Mouse (Mus musculus) c-Kit-positive CD71-negative TER-119-negative erythroid progenitor cells, embryonic 14.5 days (primary cell): ENCODE data around the gene Hap1.
"Not testable (repeated sequence)": the region's sequence is repeated elsewhere in the genome, so short reads cannot be mapped to it uniquely, and the experiment has no call there.

Source experiments
- DNase-seq: peaks from one replicate; pipeline ENCODE4 v3.0.0-alpha.2; 2013; ENCODE audit warnings: low read depth

Gene Hap1

GRCm38 (mm10) chr11:100389931-100390445, 34.1 kb upstream of the Hap1 start:
- no peak for DNase-seq

- no peak for DNase-seq
Measured at GRCm38 (mm10) chr11:100388588-100388987, 32.7 kb upstream of the Hap1 start.

- DNase-seq: no peak
Measured at GRCm38 (mm10) chr11:100387589-100388375, 31.9 kb upstream of the Hap1 start.

GRCm38 (mm10) chr11:100387111-100387510, 31.2 kb upstream of the Hap1 start:
- no peak for DNase-seq

DNA sequence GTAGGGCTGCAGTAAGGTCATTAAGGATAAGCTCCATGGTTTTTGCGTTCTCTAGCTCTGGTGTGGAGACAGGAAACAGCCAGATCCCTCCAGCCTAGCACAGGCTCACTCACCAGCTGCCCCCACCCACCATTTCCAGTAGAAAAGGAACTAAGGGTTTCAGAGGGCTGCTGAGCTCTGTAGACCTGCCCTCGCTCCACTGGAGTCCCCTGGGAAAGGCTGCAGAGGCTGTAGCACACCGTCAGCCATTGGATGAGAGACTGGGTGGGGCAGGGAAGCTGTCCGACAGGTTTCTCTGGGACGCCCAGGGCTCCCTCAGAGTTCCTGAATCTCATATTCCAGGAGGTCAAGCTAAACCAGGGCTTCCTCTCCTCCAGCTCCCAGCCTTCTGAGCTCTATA, 30.7 kb upstream of the Hap1 start:
- DNase-seq: no peak

GRCm38 (mm10) chr11:100385016-100385415, 29.1 kb upstream of the Hap1 start:
- no peak for DNase-seq

- no peak for DNase-seq
Measured at GRCm38 (mm10) chr11:100382682-100383081, 26.8 kb upstream of the Hap1 start.

DNA sequence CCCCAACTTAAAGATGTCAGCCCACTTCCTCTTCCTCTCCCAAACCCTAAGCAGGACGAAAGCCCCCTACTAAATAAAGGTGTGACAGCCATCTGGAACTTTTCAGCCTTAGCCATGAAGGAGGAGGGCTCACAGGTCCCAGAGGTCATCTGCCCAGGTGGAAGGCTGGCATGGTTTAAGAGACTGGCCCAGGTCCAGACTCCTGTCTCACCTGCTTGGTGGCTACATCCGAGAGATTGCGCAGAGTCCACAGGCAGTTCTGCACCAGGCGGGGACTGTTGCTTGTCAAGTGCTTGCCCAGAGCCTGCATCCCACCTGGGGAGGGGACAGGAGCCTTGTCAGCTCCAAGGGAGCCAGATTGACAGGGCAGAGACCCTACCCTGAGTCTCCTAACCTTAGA, 23.4 kb upstream of the Hap1 start:
- DNase-seq: no peak

GRCm38 (mm10) chr11:100378446-100378845, 22.5 kb upstream of the Hap1 start:
- DNase-seq: no peak

- DNase-seq: no peak
Measured at GRCm38 (mm10) chr11:100377989-100378388, 22.1 kb upstream of the Hap1 start.

GRCm38 (mm10) chr11:100376746-100377389, 20.9 kb upstream of the Hap1 start:
- DNase-seq: no peak

DNA sequence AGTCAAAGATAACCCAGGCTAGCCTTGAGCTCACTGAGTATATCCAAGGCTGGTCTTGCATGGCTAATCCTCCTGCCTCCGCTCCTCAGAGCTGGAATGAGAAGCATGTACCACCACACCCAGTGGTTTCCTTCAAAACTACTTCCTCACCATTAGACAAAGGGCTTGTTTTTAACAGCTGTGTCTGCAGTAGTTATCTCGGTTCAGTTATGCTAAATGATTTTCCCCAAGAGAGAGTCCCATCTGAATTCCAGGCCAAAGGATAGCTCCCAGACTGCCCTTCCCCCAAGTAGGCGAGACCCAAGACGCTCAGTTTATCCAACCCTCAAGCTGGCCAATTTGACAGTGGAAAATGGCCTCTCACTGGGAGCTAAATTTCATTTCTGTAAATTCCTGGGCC, 20.1 kb upstream of the Hap1 start:
- no peak for DNase-seq

GRCm38 (mm10) chr11:100375127-100375526, 19.2 kb upstream of the Hap1 start:
- DNase-seq: no peak

- DNase-seq: no peak
Measured at GRCm38 (mm10) chr11:100371981-100372558, 16.1 kb upstream of the Hap1 start.

DNA sequence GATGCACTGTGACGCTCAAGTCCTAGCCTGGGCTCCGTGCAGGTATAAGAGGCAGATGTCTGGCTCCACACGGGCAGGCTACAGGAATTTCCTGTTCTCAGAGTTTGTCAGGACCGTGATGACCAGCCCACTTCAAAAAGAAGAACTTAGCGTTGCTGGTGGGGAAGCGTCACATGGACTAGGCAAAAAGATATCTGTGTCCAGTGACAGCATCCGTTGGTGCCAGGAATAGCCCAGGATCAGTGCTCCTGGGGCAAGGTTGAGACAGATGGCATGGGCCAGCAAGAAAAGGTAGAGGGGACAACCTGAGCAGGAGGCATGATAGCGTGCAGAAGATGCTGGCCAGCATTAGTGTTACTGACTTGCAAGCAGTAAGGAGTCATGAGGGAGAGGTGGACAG, 13.9 kb upstream of the Hap1 start:
- no peak for DNase-seq

- no peak for DNase-seq
Measured at GRCm38 (mm10) chr11:100369145-100369544, 13.2 kb upstream of the Hap1 start.

GRCm38 (mm10) chr11:100362979-100363562, 7.1 kb upstream of the Hap1 start:
- peak; percentile 56 for DNase-seq

- peak; percentile 63 for DNase-seq
Measured at GRCm38 (mm10) chr11:100362209-100362978, 6.5 kb upstream of the Hap1 start.

DNA sequence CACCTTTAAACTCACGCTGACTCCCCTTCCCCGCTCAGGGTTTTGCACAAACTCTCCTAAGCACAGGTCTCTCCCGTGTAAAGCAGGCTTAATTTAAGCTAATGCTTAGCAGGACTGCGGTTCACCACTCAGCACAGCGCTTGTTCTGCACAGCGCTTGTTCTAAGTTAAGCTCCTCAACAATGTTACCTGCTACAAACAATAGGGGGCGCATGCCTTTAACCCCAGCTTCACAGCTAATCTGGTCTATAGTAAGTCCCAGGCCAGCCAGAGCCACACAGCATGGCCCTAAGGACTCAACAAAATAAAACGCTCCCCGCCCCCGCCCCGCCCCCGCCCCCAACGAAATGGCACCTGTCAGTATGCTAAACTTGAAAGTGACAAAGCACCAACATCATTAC, 5.1 kb upstream of the Hap1 start:
- not testable (repeated sequence) for DNase-seq

- DNase-seq: no peak
Measured at GRCm38 (mm10) chr11:100360175-100360574, 4.2 kb upstream of the Hap1 start.

- no peak for DNase-seq
Measured at GRCm38 (mm10) chr11:100357408-100357807, 1.5 kb upstream of the Hap1 start.

GRCm38 (mm10) chr11:100356819-100357211, 887 bp upstream of the Hap1 start:
- no peak for DNase-seq
